8 mouse cellular contexts compared by ENCODE assay signal in the genomic region with DNA sequence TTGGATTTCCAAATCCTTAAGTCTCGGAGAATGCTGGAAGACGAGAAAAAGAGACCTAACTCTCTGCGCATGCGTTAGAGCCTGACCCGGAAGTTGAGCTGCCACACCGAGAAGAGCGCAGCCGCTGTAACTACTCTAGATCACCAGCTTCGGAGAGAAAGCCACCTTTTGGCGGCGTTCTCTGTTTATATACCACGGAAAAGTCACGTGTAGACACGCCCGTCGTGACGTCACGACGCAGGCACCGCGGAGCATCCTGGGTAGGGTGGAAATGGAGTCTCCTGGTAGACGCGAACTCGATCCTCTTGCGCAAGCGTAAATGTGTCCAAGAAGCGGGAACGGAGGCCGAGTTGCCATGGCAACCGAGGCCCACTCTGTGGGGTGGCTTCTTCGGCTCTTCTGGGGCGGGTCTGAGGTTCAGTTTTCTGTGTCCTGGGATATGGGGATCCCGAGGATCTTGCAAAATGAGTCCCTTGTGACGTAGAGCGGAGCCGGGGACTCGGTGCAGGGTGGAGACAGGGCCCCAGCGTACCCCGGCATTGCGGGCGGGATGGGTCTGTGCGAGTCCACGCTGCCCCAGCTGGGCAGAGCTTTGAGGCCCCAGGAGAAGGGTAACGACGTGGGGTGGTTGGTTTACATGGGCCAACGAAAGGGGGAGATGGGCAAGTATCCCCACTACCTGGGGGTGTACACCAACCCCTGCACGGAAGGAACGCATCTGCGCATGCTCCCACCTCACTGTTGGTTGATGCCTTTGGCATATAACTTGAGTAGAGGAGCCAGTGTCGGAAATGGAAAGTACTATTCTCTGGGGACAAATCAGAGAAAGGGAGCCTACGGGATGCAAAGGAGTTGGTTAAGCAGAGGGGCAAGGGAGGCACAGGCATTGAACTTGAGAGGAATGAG. TPM values are rescaled to one million over a fixed set of nuclear protein-coding genes. Genes with fewer than 3 reads are reported as not detected.
DNase-seq lines count a peak whose midpoint lies in the region; ATAC-seq and TF ChIP-seq lines count a peak whose summit lies in the region.

TSS of gene Gtf2f1 (minus strand) at position 53 of the 906 bp plus-strand sequence.
TSS of gene Gm17949 (plus strand) at position 234 of the 906 bp plus-strand sequence.

- H3K27me3 ChIP-seq in kidney, embryonic 14.5 days (ENCODE audit: control insufficient read depth, insufficient read depth, low read length), result no peaks in the 10 kb centered on the region
- no peaks in the 10 kb centered on the region for H3K27me3 ChIP-seq in limb, embryonic 15.5 days

- peaks cover 28% of the 10 kb centered on the region for H3K36me3 ChIP-seq in kidney, embryonic 14.5 days (ENCODE audit: control insufficient read depth, insufficient read depth, low read length)
- peaks cover 25% of the 10 kb centered on the region for H3K36me3 ChIP-seq in limb, embryonic 15.5 days

- peak within 1 kb of the TSS; percentile 87 for H3K9ac ChIP-seq in kidney, embryonic 14.5 days (ENCODE audit: low read depth, low read length)
- H3K9ac ChIP-seq in limb, embryonic 15.5 days, result peak within 1 kb of the TSS; percentile 79

- peak within 1 kb of the TSS; percentile 66 for H3K27ac ChIP-seq in bone marrow macrophage, adult 2 months (ENCODE audit: insufficient read depth, low read depth, low read length)
- peak within 1 kb of the TSS; percentile 63 for H3K27ac ChIP-seq in embryonic fibroblast, embryonic 13.5 days (ENCODE audit: insufficient read depth, low read length)
- H3K27ac ChIP-seq in kidney, embryonic 14.5 days (ENCODE audit: low read depth, low read length), result peak within 1 kb of the TSS; percentile 74
- peak within 1 kb of the TSS; percentile 95 for H3K27ac ChIP-seq in limb, embryonic 15.5 days

- DNase-seq in A20 (ENCODE audit: low read depth, low spot score), result peak; percentile 100
- DNase-seq in heart, adult 9 months (ENCODE audit: low spot score in 2 of 2), result peak; percentile 91 to 93
- peak; percentile 85 to 89 for DNase-seq in monocyte, adult 2 months (ENCODE audit: low read depth in 1 of 2, low spot score in 2 of 2)
- peak; percentile 88 to 94 for DNase-seq in spleen, postnatal 36 days (ENCODE audit: low spot score in 2 of 2)

- peak; percentile 94 for ATAC-seq in kidney, embryonic 14.5 days (ENCODE audit: low FRiP score, low TSS enrichment)
- peak; percentile 90 for ATAC-seq in limb, embryonic 15.5 days (ENCODE audit: insufficient number of reproducible peaks, low FRiP score, low TSS enrichment, low read depth)

- 1% methylated on average over 51 of the region's 51 CpGs for WGBS in kidney, embryonic 14.5 days
- WGBS in limb, embryonic 15.5 days, result under 1% methylated on average over 51 of the region's 51 CpGs

- peak within 1 kb of the TSS; percentile 82 for H3K4me3 ChIP-seq in bone marrow macrophage, adult 2 months (ENCODE audit: insufficient read depth, low read length)
- H3K4me3 ChIP-seq in embryonic fibroblast, embryonic 13.5 days (ENCODE audit: insufficient read depth, low read length), result peak within 1 kb of the TSS; percentile 80
- peak within 1 kb of the TSS; percentile 86 for H3K4me3 ChIP-seq in kidney, embryonic 14.5 days (ENCODE audit: low read length)
- peak within 1 kb of the TSS; percentile 75 for H3K4me3 ChIP-seq in limb, embryonic 15.5 days

- no peaks in the 10 kb centered on the region for H3K9me3 ChIP-seq in kidney, embryonic 14.5 days (ENCODE audit: control insufficient read depth, low read length)
- no peaks in the 10 kb centered on the region for H3K9me3 ChIP-seq in limb, embryonic 15.5 days

- no peak for TF ChIP-seq CTCF in bone marrow macrophage, adult 2 months (IDR thresholded peaks at IDR 0.05; ENCODE audit: low read depth, low read length)
- no peak for TF ChIP-seq CTCF in embryonic fibroblast, embryonic 13.5 days (IDR thresholded peaks at IDR 0.05; ENCODE audit: borderline replicate concordance, insufficient read depth, low read length)

- H3K4me2 ChIP-seq in kidney, embryonic 14.5 days (replicated peaks; ENCODE audit: low read depth, low read length), result peak within 1 kb of the TSS; percentile 91
- H3K4me2 ChIP-seq in limb, embryonic 15.5 days, result peak within 1 kb of the TSS; percentile 81

- H3K4me1 ChIP-seq in bone marrow macrophage, adult 2 months (ENCODE audit: control insufficient read depth, insufficient read depth, low read length), result peaks cover 13% of the 10 kb centered on the region
- no peaks in the 10 kb centered on the region for H3K4me1 ChIP-seq in embryonic fibroblast, embryonic 13.5 days (ENCODE audit: control insufficient read depth, insufficient read depth, low read length)
- peaks cover 12% of the 10 kb centered on the region; the same call in 1 of the 2 replicates for H3K4me1 ChIP-seq in kidney, embryonic 14.5 days (ENCODE audit: control insufficient read depth, insufficient read depth, low read length)
- peaks cover 19% of the 10 kb centered on the region for H3K4me1 ChIP-seq in limb, embryonic 15.5 days

- 0 out of 2 replicates have a peak, but pooled peaks have one; percentile 70 for TF ChIP-seq POLR2A in bone marrow macrophage, adult 2 months (IDR thresholded peaks at IDR 0.05; ENCODE audit: borderline replicate concordance, low read depth, low read length)
- TF ChIP-seq POLR2A in embryonic fibroblast, embryonic 13.5 days (IDR thresholded peaks at IDR 0.05; ENCODE audit: low read depth, low read length), result peak; percentile 98

RNA-seq across cellular contexts. Expression of gene Gtf2f1, which starts in this region (rescaled TPM):
- polyA plus RNA-seq in bone marrow macrophage, adult 2 months (2012; ENCODE audit: insufficient read depth, insufficient read length, missing spikeins), result 57.7 and 61.5 TPM in 2 replicates
- polyA plus RNA-seq in embryonic fibroblast, embryonic 13.5 days (2011; ENCODE audit: insufficient read length, low read depth, missing spikeins), result 49.7 and 62.1 TPM in 2 replicates
- polyA plus RNA-seq in kidney, embryonic 14.5 days (2014; fragmentation: Nextera tagmentation; extraction: Ambion mirVana), result 65.1 and 65.6 TPM in 2 replicates
- 62.0 and 75.6 TPM in 2 replicates for polyA plus RNA-seq in limb, embryonic 15.5 days (2015; fragmentation: Nextera tagmentation; extraction: Ambion mirVana)

RNA-seq across cellular contexts. Expression of gene Gm17949, which starts in this region (rescaled TPM):
- not detected in 2 replicates for polyA plus RNA-seq in bone marrow macrophage, adult 2 months (2012; ENCODE audit: insufficient read depth, insufficient read length, missing spikeins)
- not detected in 2 replicates for polyA plus RNA-seq in embryonic fibroblast, embryonic 13.5 days (2011; ENCODE audit: insufficient read length, low read depth, missing spikeins)
- polyA plus RNA-seq in kidney, embryonic 14.5 days (2014; fragmentation: Nextera tagmentation; extraction: Ambion mirVana), result 0.24 and 0.39 TPM in 2 replicates
- 0.37 and 0.40 TPM in 2 replicates for polyA plus RNA-seq in limb, embryonic 15.5 days (2015; fragmentation: Nextera tagmentation; extraction: Ambion mirVana)

Comparison
In these comparisons a context has a peak if more than half of its experiments do, and no peak if none do; other contexts are left out.
1. Peak in every context shown above with its lines: DNase-seq, ATAC-seq, H3K4me3 ChIP-seq and H3K27ac ChIP-seq.